Mouse (Mus musculus): Measurements from ENCODE around the gene Vasn. TPM values are rescaled to one million over a fixed set of nuclear protein-coding genes. Genes with fewer than 3 reads are reported as not detected.
"Not testable (repeated sequence)": the region's sequence is repeated elsewhere in the genome, so short reads cannot be mapped to it uniquely, and the experiment has no call there.

Gene Vasn
- polyA plus RNA-seq, 1 experiment = 5.9 TPM

DNA sequence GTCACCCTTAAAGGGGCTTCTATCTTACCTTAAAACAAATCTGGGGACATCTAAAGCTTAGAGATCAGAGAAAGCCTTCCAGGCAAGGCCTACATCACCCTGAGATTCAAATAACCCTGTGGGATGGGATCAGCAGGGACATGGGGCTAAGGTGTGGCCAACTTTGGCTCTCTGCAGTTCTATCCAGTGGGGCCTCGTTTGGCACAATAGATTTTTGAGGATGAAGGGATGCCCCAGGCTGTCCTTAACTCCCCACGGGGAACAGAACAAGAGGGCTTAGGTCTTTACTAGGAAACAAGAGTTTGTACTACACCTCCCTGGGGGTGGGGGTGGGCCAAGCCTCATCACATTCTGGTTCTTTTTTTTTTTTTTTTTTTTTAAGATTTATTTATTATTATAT is 19.6 kb downstream of the Vasn start:
- DNase-seq (ENCODE audit: extremely low spot score in 1 of 2, low spot score in 1 of 2) = no peak

DNA sequence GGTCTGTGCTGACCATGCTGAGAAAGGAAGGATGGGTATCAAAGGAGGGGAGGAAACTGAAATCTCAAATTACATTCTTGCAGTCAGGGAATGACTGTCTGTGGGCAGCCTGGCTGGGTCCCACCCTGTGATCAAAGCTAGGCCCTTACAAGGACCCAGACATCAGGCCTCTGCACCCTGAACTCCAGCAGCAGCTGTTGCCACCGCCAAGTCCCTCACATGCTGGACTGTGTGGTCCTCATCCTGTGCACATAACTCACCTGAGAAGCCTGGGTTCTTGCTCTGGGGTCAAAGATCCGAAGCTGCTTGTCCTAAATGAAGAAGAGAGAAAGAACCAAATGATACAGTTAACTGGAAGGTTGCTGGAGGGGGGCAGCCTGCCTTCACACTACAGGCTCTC is 21.9 kb downstream of the Vasn start:
- DNase-seq (ENCODE audit: extremely low spot score in 1 of 2, low spot score in 1 of 2) = no peak

DNA sequence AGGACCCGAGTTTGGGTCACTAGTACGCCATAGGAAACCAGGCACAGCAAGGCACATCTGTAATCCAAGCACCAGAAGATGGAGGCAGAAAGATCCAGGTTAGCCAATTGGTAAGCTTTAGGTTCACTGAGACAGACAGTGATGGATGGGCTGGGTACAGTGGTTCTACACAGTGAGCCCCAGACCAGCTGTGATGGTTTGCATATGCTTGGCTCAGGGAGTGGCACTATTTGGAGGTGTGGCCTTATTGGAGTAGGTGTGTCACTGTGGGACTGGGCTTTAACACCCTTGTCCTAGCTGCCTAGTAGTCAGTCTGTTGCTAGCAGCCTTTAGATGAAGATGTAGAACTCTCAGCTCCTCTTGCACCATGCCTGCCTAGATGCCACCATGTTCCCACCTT is 24.1 kb downstream of the Vasn start:
- no peak for DNase-seq (ENCODE audit: extremely low spot score in 1 of 2, low spot score in 1 of 2)

DNA sequence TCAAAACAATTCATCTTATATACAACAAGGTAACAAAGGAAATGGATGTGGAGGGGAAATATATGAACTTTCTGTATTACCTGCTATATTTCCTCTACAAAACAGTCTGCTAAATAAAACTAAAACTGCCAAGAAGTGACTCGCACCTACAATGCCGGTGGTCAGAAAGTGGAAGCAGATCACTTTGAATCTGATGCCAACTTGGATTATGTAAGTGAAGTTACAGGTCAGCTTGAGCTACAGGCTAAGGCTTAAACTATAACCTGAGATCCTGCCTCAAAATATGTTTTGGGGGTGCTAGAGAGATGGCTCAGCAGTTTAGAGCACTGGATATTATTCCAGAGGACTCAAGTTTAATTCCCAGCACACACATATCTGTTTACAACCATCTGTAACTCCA is 26.0 kb downstream of the Vasn start:
- no peak for DNase-seq (ENCODE audit: extremely low spot score in 1 of 2, low spot score in 1 of 2)

GRCm38 (mm10) chr16:4667190-4667808 is 27.6 kb downstream of the Vasn start:
- DNase-seq (ENCODE audit: extremely low spot score in 1 of 2, low spot score in 1 of 2) = peak; percentile 71 to 97

GRCm38 (mm10) chr16:4670317-4670716 is 30.6 kb downstream of the Vasn start:
- no peak for DNase-seq (ENCODE audit: extremely low spot score in 1 of 2, low spot score in 1 of 2)

DNA sequence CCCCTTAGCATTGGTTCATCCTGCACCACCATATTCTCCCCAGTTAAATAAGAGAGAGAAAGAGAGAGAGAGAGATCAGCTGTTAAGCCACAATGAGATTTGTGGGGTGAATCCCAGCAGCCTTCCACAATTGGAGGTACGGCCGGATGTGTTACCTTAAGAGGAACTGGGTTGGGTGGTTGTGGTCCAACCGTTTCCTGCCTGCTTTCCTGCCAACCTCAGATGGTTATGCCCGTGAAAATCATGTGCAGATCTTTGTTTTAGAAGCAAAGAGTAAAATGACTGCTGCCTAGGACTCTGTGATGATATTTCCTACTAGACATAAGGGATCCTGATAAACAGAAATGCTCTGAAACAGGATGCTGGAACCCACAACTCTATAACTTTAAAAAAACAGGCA is 34.4 kb downstream of the Vasn start:
- DNase-seq (ENCODE audit: extremely low spot score in 1 of 2, low spot score in 1 of 2) = no peak

GRCm38 (mm10) chr16:4676836-4677235 is 37.1 kb downstream of the Vasn start:
- DNase-seq (ENCODE audit: extremely low spot score in 1 of 2, low spot score in 1 of 2) = no peak

- DNase-seq (ENCODE audit: extremely low spot score in 1 of 2, low spot score in 1 of 2) = no peak
Observed at GRCm38 (mm10) chr16:4678080-4678479, 38.3 kb downstream of the Vasn start.

- peak; percentile 86 to 89 for DNase-seq (ENCODE audit: extremely low spot score in 1 of 2, low spot score in 1 of 2)
Observed at GRCm38 (mm10) chr16:4679121-4680018, 39.6 kb downstream of the Vasn start, which contains the start of gene Coro7. TSS of gene Coro7 (minus strand) at chr16:4679777.

- not testable (repeated sequence) for DNase-seq (ENCODE audit: extremely low spot score in 1 of 2, low spot score in 1 of 2)
Observed at GRCm38 (mm10) chr16:4680922-4681455, 41.2 kb downstream of the Vasn start.

GRCm38 (mm10) chr16:4682628-4683179 is 43.0 kb downstream of the Vasn start:
- DNase-seq (ENCODE audit: extremely low spot score in 1 of 2, low spot score in 1 of 2) = no peak

DNA sequence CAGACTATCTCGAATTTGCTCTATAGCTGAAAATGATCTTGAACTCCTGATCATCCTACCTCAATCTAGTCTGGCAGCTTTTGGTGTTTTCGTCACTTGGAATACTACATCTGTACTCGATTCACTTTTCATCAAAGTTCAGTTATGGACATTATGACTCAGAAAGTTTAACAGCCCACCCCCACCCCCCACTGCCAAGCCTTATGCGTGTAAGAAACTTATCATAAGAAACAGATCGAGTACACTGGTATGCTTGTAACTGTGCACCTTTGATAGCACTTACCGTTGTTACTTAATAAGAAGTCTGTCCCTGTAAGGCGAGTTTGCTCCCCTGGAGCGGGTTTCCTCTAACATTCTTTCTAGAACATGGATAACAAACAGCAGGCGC is 43.4 kb downstream of the Vasn start:
- DNase-seq (ENCODE audit: extremely low spot score in 1 of 2, low spot score in 1 of 2) = no peak

DNA sequence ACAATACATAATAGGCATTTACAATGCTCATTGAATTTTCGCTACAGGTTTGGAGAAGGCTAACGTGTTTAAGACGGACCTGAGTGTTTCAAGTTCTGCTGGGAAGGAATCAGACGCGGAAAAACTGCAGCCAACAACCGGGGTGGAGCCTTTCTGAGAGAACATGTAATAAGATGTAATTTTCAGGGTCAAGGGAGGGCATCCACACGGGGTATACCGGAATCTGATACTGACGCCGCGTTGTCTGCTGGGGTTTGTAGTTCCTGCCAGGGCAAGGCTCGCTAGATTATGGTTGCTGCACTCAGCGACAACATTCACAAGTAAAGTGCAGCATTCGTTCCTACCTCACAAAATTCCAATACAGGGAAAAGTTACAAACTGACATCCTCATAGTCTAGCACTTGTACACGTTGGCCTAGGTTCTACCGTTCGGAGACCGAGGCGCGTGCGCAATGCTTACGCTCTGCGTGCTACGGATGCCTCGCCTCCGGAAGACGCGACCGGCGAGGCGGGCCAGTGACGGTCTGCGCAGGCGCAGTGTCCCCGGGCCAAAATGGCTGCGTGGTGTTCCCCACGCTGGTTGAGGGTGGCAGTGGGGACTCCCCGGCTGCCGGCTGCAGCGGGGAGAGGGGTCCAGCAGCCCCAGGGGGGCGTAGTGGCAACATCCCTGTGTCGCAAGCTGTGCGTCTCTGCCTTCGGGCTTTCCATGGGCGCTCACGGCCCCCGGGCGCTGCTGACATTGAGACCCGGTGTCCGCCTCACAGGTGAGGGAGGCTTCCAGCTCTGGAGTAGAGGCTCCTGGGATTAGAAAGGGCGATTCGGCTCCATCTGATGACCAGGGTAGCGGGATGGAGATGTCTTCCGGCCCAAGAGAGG is 44.1 kb downstream of the Vasn start:
- peak; percentile 87 to 98 for DNase-seq (ENCODE audit: extremely low spot score in 1 of 2, low spot score in 1 of 2)

GRCm38 (mm10) chr16:4684457-4684791 is 44.7 kb downstream of the Vasn start:
- DNase-seq (ENCODE audit: extremely low spot score in 1 of 2, low spot score in 1 of 2) = no peak

DNA sequence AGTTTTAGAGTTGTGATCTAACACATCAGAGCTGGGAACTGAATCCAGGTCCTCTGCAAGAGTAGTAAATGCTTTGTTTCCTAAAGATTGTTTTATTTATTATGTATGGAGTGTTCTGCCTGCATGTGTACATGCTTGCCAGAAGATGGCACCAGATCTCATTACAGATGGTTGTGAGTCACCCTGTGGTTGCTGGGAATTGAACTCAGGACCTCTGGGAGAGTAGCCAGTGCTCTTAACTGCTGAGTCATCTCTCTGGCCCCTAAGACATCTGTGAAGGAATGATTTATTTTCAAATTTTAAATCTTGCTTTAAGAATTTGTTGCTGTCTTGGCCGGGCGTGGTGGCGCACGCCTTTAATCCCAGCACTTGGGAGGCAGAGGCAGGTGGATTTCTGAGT is 49.6 kb downstream of the Vasn start:
- DNase-seq (ENCODE audit: extremely low spot score in 1 of 2, low spot score in 1 of 2) = not testable (repeated sequence)

Other genes with a start within 250 kb of the Vasn start
- 18.3 and 21.6 TPM in 2 replicates for gene Adcy9, start 219.4 kb upstream of the Vasn start, polyA plus RNA-seq (2012; rRNA removed)
- 7.7 and 8.1 TPM in 2 replicates for gene Srl, start 98.1 kb upstream of the Vasn start, polyA plus RNA-seq (2012; rRNA removed)
- gene Tfap4, start 80.1 kb upstream of the Vasn start, polyA plus RNA-seq (2012; rRNA removed) = 6.9 and 7.2 TPM in 2 replicates
- gene Glis2, start 45.2 kb upstream of the Vasn start, polyA plus RNA-seq (2012; rRNA removed) = 17.9 and 19.1 TPM in 2 replicates
- 95.5 and 119 TPM in 2 replicates for gene Pam16, start 15.0 kb upstream of the Vasn start, polyA plus RNA-seq (2012; rRNA removed)
- gene Dnaja3, start within 50 bp of the Vasn start, polyA plus RNA-seq (2012; rRNA removed) = 51.2 and 51.9 TPM in 2 replicates
- gene Coro7, start 39.8 kb downstream of the Vasn start, polyA plus RNA-seq (2012; rRNA removed) = 100 and 112 TPM in 2 replicates
- 18.5 and 22.1 TPM in 2 replicates for gene Nmral1, start 79.4 kb downstream of the Vasn start, polyA plus RNA-seq (2012; rRNA removed)
- gene Hmox2, start 86.4 kb downstream of the Vasn start, polyA plus RNA-seq (2012; rRNA removed) = 95.8 and 101 TPM in 2 replicates
- 187 TPM in 2 replicates for gene Cdip1, start 150.4 kb downstream of the Vasn start, polyA plus RNA-seq (2012; rRNA removed)
- 0.08 TPM in 1 of 2 replicates, not detected in the other for gene 4930562C15Rik, start 195.5 kb downstream of the Vasn start, polyA plus RNA-seq (2012; rRNA removed)
- gene Ubald1, start 240.4 kb downstream of the Vasn start, polyA plus RNA-seq (2012; rRNA removed) = 51.3 and 66.1 TPM in 2 replicates
- 216 and 221 TPM in 2 replicates for gene Mgrn1, start 246.3 kb downstream of the Vasn start, polyA plus RNA-seq (2012; rRNA removed)

All from frontal cortex, adult 2 months (tissue).